Mouse (Mus musculus) liver, adult 2 months (tissue): ENCODE results near the gene Apbb2.

Experiments used
- CTCF ChIP-seq: fragments of 200-500 bp; IDR thresholded peaks from 2 replicates; pipeline ENCODE4 v1.5.1; 2011; ENCODE audit warnings: low read depth, low read length, control low read depth
- POLR2A ChIP-seq: fragments of 200-500 bp; IDR thresholded peaks from 2 replicates; pipeline ENCODE4 v1.6.1; 2011; ENCODE audit warnings: low read length, control low read depth; ENCODE audit not compliant: insufficient read depth; ENCODE audit errors: extremely low read depth

DNA sequence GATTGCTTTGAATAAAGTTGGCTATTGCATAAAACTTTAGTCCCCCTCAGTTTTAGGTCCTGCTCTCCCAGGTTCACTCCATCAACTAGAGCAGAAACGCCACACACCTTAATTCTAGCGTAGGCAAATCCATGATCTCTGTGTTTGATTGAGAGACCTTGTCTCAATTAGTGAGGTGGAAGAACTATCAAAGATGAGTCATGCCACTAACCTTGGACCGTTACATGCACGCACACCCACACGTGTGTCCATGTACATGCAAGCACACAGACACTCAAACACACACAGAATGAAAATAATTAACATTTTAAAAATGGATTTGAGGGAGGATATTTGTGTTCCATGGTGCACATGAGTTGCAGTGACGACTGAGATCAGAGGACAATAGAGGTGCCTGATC lies 51.2 kb downstream of the Apbb2 start:
- no peak for TF ChIP-seq CTCF
- TF ChIP-seq POLR2A: no peak
